Mouse (Mus musculus) bone marrow, adult 2 months (tissue): ENCODE measurements around the gene Lrrc29.

Experiments used
- CTCF ChIP-seq: fragments of 200-500 bp; IDR thresholded peaks from 2 replicates; pipeline ENCODE4 v1.5.1; 2011; ENCODE audit warnings: low read length, control low read depth; ENCODE audit not compliant: control insufficient read depth, insufficient read depth
- POLR2A ChIP-seq: fragments of 200-500 bp; IDR thresholded peaks from 2 replicates; pipeline ENCODE4 v1.6.1; 2011; ENCODE audit warnings: low read depth, mild to moderate bottlenecking, control low read depth, low read length, borderline replicate concordance; ENCODE audit not compliant: control insufficient read depth

DNA sequence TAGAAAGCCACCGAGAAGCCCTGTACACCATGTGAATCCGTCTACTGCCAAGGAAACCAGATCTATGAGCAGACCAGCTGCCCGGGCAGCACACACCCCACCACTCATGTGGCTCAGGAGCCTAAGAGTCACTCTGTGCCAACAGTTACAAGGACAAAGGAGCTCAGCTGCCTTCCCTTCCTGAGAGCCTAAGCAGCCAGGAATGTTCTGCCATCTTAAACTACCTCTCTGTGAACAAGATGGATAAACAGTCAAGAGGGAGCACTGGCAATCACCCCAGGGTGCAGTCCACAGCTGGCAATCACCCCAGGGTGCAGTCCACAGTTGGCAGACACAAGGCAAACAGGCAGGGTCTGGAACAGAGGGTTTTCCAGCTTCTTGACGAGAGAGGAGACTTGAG, 8.1 kb downstream of the Lrrc29 start:
- TF ChIP-seq CTCF: no peak
- no peak for TF ChIP-seq POLR2A
